Comparison of ENCODE assay signal across 31 mouse cellular contexts in genomic region chr5:102491554-102491953, GRCm38 (mm10). TPM values are rescaled to one million over a fixed set of nuclear protein-coding genes. Genes with fewer than 3 reads are reported as not detected.
DNase-seq lines count a peak whose midpoint lies in the region; ATAC-seq lines count a peak whose summit lies in the region.
"Had no signal": no experiment of that assay in that cellular context is flagged by ENCODE, and none has a peak within 500 bp of the region (broad histone marks: within the 10 kb centered on the region; RNA-seq: fewer than 3 reads in every experiment).

No protein-coding gene starts in this region.

- H3K27ac ChIP-seq in limb, embryonic 12.5 days = 0 out of 2 replicates have a peak overlapping the region, but pooled peaks have one; percentile 51
- no peak overlapping the region for H3K27ac ChIP-seq in limb, embryonic 10.5 days
- H3K27ac ChIP-seq: forebrain, embryonic 10.5 days; forebrain, embryonic 15.5 days; heart, embryonic 10.5 days; heart, embryonic 15.5 days; hindbrain, embryonic 13.5 days; liver, embryonic 13.5 days; macrophage; stomach, postnatal 0 days had no signal

- 0 out of 2 replicates have a peak overlapping the region, but pooled peaks have one; percentile 11 for H3K4me2 ChIP-seq in limb, embryonic 12.5 days
- H3K4me2 ChIP-seq: forebrain, embryonic 15.5 days; heart, embryonic 15.5 days; hindbrain, embryonic 13.5 days; liver, embryonic 13.5 days; midbrain, embryonic 11.5 days had no signal

- peaks cover 16% of the 10 kb centered on the region for H3K4me1 ChIP-seq in limb, embryonic 12.5 days (replicated peaks)
- H3K4me1 ChIP-seq in limb, embryonic 10.5 days = peaks cover 6% of the 10 kb centered on the region; the same call in 1 of the 2 replicates
- H3K4me1 ChIP-seq: forebrain, embryonic 15.5 days; heart, embryonic 10.5 days; heart, embryonic 15.5 days; hindbrain, embryonic 13.5 days; liver, embryonic 13.5 days had no signal

- H3K9ac ChIP-seq in limb, embryonic 12.5 days (replicated peaks) = no peak overlapping the region
- H3K9ac ChIP-seq: forebrain, embryonic 15.5 days; heart, embryonic 15.5 days; hindbrain, embryonic 13.5 days; liver, embryonic 13.5 days had no signal

- DNase-seq in limb, embryonic 10.5 days (ENCODE audit: low spot score) = no peak
- DNase-seq in thymus, postnatal 14 days = no peak
- no peak for DNase-seq in urinary bladder, postnatal 10 days (ENCODE audit: low spot score)
- DNase-seq in cerebellum, adult 18-20 months = no peak
- DNase-seq: adrenal gland, postnatal 36 days; cerebellum, adult 8-10 months; cerebellum, postnatal 25 days; kidney, adult 8-10 months; kidney, postnatal 10 days; layer of hippocampus, adult 9-11 months; liver, embryonic 13.5 days; lung, adult 18-20 months; right cerebral cortex, adult 18-20 months; spleen, adult 18-20 months; thymus, adult 18-20 months; thymus, postnatal 36 days had no signal

- ATAC-seq in limb, embryonic 12.5 days (ENCODE audit: insufficient number of reproducible peaks, insufficient read depth, low FRiP score, low TSS enrichment, low read depth) = no peak
- peak; percentile 24; the same call in 1 of the 2 replicates for ATAC-seq in granulocyte monocyte progenitor cell, adult 5-6 weeks (replicated peaks; ENCODE audit: poor library complexity, severe bottlenecking)
- 0 out of 2 replicates have a peak, but pooled peaks have one; percentile 14 for ATAC-seq in megakaryocyte, adult 5-6 weeks (ENCODE audit: poor library complexity, severe bottlenecking)
- ATAC-seq: CD4-positive, CD25-positive, alpha-beta regulatory T cell, adult 4 months; forebrain, embryonic 15.5 days; intestine, embryonic 16.5 days; lung, postnatal 0 days; midbrain, embryonic 16.5 days had no signal

- no peaks in the 10 kb centered on the region for H3K36me3 ChIP-seq in limb, embryonic 12.5 days
- no peaks in the 10 kb centered on the region for H3K36me3 ChIP-seq in limb, embryonic 10.5 days
- H3K36me3 ChIP-seq: forebrain, embryonic 10.5 days; forebrain, embryonic 15.5 days; heart, embryonic 10.5 days; heart, embryonic 15.5 days; hindbrain, embryonic 13.5 days; liver, embryonic 13.5 days had no signal

- 51% methylated on average over 5 of the region's 5 CpGs for WGBS in limb, embryonic 12.5 days
- WGBS in limb, embryonic 10.5 days = 76% methylated on average over 5 of the region's 5 CpGs

- no peaks in the 10 kb centered on the region for H3K9me3 ChIP-seq in limb, embryonic 12.5 days
- no peaks in the 10 kb centered on the region for H3K9me3 ChIP-seq in limb, embryonic 10.5 days (replicated peaks)
- H3K9me3 ChIP-seq: forebrain, embryonic 10.5 days; forebrain, embryonic 15.5 days; heart, embryonic 10.5 days; heart, embryonic 15.5 days; hindbrain, embryonic 13.5 days; liver, embryonic 13.5 days had no signal

- H3K4me3 ChIP-seq in limb, embryonic 12.5 days (replicated peaks) = no peak overlapping the region
- H3K4me3 ChIP-seq in limb, embryonic 10.5 days = no peak overlapping the region
- H3K4me3 ChIP-seq: forebrain, embryonic 10.5 days; forebrain, embryonic 15.5 days; heart, embryonic 10.5 days; heart, embryonic 15.5 days; hindbrain, embryonic 13.5 days; liver, embryonic 13.5 days had no signal

- H3K27me3 ChIP-seq in limb, embryonic 12.5 days = no peaks in the 10 kb centered on the region
- no peaks in the 10 kb centered on the region for H3K27me3 ChIP-seq in limb, embryonic 10.5 days (ENCODE audit: low read depth, poor library complexity, severe bottlenecking)
- H3K27me3 ChIP-seq: forebrain, embryonic 15.5 days; heart, embryonic 15.5 days; hindbrain, embryonic 13.5 days; liver, embryonic 13.5 days had no signal

RNA-seq across cellular contexts. Expression of gene Arhgap24, which starts 10.4 kb away (rescaled TPM):
- polyA plus RNA-seq in limb, embryonic 12.5 days (2016; fragmentation: Nextera tagmentation; extraction: Ambion mirVana) = 17.7 and 18.3 TPM in 2 replicates
- polyA plus RNA-seq in limb, embryonic 10.5 days (2016; fragmentation: Nextera tagmentation; extraction: Ambion mirVana) = 12.8 and 16.4 TPM in 2 replicates
- 3.2 and 3.8 TPM in 2 replicates for total RNA-seq in granulocyte monocyte progenitor cell, adult 5-6 weeks (2014; fragmentation: Nextera tagmentation)
- 1.8 and 1.9 TPM in 2 replicates for total RNA-seq in granulocyte monocyte progenitor cell, adult 5-6 weeks (2017)
- total RNA-seq in megakaryocyte, adult 5-6 weeks (2015) = 7.1 and 7.5 TPM in 2 replicates
- total RNA-seq in megakaryocyte, adult 5-6 weeks (2017) = 10.4 and 10.7 TPM in 2 replicates
